ENCODE assay signal across 8 mouse cellular contexts in the genomic region with DNA sequence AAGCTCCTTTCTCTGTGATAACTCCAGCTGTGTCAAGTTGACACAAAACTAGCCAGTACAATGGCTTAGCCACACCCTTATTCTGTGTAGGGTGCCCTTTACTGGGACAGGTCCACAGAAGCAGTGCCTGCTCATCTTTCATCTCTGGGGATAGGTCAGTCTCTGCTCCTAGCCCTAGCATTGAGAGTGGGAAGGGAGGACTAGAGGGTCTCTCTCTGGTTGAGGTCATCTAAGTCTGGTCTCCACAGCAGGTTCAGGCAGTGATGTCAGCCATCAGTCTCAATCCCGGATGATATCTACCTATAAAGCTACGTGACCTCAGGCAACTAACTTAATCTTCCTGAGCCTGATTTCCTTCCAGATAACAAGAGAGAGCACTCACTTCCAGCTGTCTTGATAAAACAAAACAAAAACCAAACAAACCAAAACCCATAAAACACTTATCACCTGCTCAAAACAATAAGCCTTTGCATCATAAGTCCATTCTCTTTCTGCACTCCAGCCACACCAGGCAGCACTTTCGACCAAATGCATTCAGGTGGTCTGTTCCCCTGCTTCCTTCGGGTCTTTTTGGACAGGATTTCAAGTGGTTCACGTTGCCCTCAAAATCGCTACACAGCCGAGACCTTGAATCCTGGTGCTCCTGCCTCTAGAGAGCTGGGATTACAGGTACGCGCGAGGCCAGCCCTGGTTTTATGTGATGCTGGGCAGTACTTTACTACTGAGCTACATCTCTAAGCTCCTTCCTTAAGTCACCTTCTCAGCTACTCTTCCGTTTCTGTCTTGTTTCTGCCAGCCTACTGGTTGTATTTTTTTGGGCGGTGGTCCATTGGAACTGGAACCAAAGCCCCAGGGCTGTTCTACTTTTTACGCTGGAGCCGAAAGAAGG. TPM values are rescaled to one million over a fixed set of nuclear protein-coding genes. Genes with fewer than 3 reads are reported as not detected.
DNase-seq lines count a peak whose midpoint lies in the region; ATAC-seq and TF ChIP-seq lines count a peak whose summit lies in the region.

No protein-coding gene starts in this region.

- H3K27ac ChIP-seq in lung, embryonic 14.5 days (ENCODE audit: low read depth) = peak overlapping the region; percentile 83
- H3K27ac ChIP-seq in embryonic facial prominence, embryonic 11.5 days (replicated peaks; ENCODE audit: low read depth, low read length) = peak overlapping the region; percentile 5
- H3K27ac ChIP-seq in intestine, embryonic 15.5 days = peak overlapping the region; percentile 92
- peak overlapping the region; percentile 82 for H3K27ac ChIP-seq in neural tube, embryonic 13.5 days (replicated peaks)

- WGBS in lung, embryonic 14.5 days = 7% methylated on average over 14 of the region's 14 CpGs
- 8% methylated on average over 14 of the region's 14 CpGs for WGBS in embryonic facial prominence, embryonic 11.5 days
- 5% methylated on average over 14 of the region's 14 CpGs for WGBS in intestine, embryonic 15.5 days
- 10% methylated on average over 14 of the region's 14 CpGs for WGBS in neural tube, embryonic 13.5 days

- peaks cover 5% of the 10 kb centered on the region; the same call in 1 of the 2 replicates for H3K36me3 ChIP-seq in lung, embryonic 14.5 days (ENCODE audit: insufficient read depth)
- peaks cover 2% of the 10 kb centered on the region; the same call in 1 of the 2 replicates for H3K36me3 ChIP-seq in embryonic facial prominence, embryonic 11.5 days (replicated peaks; ENCODE audit: control insufficient read depth, insufficient read depth, low read depth, low read length)
- H3K36me3 ChIP-seq in intestine, embryonic 15.5 days = peaks cover 8% of the 10 kb centered on the region; the same call in 1 of the 2 replicates
- H3K36me3 ChIP-seq in neural tube, embryonic 13.5 days = peaks cover 6% of the 10 kb centered on the region

- peaks cover 16% of the 10 kb centered on the region for H3K4me1 ChIP-seq in lung, embryonic 14.5 days (ENCODE audit: insufficient read depth)
- peaks cover 3% of the 10 kb centered on the region for H3K4me1 ChIP-seq in embryonic facial prominence, embryonic 11.5 days (ENCODE audit: control insufficient read depth, insufficient read depth, low read length)
- peaks cover 19% of the 10 kb centered on the region for H3K4me1 ChIP-seq in intestine, embryonic 15.5 days (replicated peaks)
- H3K4me1 ChIP-seq in neural tube, embryonic 13.5 days (replicated peaks) = peaks cover 16% of the 10 kb centered on the region

- TF ChIP-seq CTCF in lung, embryonic 14.5 days (IDR thresholded peaks at IDR 0.05; ENCODE audit: low read depth) = no peak

- peak overlapping the region; percentile 63 for H3K4me2 ChIP-seq in lung, embryonic 14.5 days
- H3K4me2 ChIP-seq in embryonic facial prominence, embryonic 11.5 days (ENCODE audit: low read depth, low read length) = peak overlapping the region; percentile 36
- H3K4me2 ChIP-seq in intestine, embryonic 15.5 days (replicated peaks) = peak overlapping the region; percentile 77
- H3K4me2 ChIP-seq in neural tube, embryonic 13.5 days = peak overlapping the region; percentile 66

- DNase-seq in lung, embryonic 14.5 days = no peak
- DNase-seq in lung, postnatal 4 days = no peak
- DNase-seq in embryonic facial prominence, embryonic 11.5 days (ENCODE audit: low spot score) = no peak
- DNase-seq in left cerebral cortex, adult 11 months (ENCODE audit: low spot score) = no peak
- no peak for DNase-seq in gastrocnemius, postnatal 10 days
- DNase-seq in testis, postnatal 10 days (ENCODE audit: low spot score) = no peak

- peak overlapping the region; percentile 35 for H3K4me3 ChIP-seq in lung, embryonic 14.5 days (ENCODE audit: low read depth, low read length)
- peak overlapping the region; percentile 27 for H3K4me3 ChIP-seq in embryonic facial prominence, embryonic 11.5 days (ENCODE audit: low read depth, low read length)
- peak overlapping the region; percentile 39 for H3K4me3 ChIP-seq in intestine, embryonic 15.5 days (replicated peaks)
- peak overlapping the region; percentile 50 for H3K4me3 ChIP-seq in neural tube, embryonic 13.5 days

- peak overlapping the region; percentile 55 for H3K9ac ChIP-seq in lung, embryonic 14.5 days
- H3K9ac ChIP-seq in embryonic facial prominence, embryonic 11.5 days (replicated peaks; ENCODE audit: low read length) = peak overlapping the region; percentile 29
- H3K9ac ChIP-seq in intestine, embryonic 15.5 days = peak overlapping the region; percentile 44
- peak overlapping the region; percentile 70 for H3K9ac ChIP-seq in neural tube, embryonic 13.5 days

- H3K27me3 ChIP-seq in lung, embryonic 14.5 days (ENCODE audit: insufficient read depth, low read length) = no peaks in the 10 kb centered on the region
- no peaks in the 10 kb centered on the region for H3K27me3 ChIP-seq in embryonic facial prominence, embryonic 11.5 days (ENCODE audit: control insufficient read depth, insufficient read depth, low read length)
- no peaks in the 10 kb centered on the region for H3K27me3 ChIP-seq in intestine, embryonic 15.5 days (replicated peaks)
- H3K27me3 ChIP-seq in neural tube, embryonic 13.5 days = no peaks in the 10 kb centered on the region

- peak; percentile 45; the same call in 1 of the 2 replicates for ATAC-seq in lung, embryonic 14.5 days (ENCODE audit: insufficient read depth)
- ATAC-seq in embryonic facial prominence, embryonic 11.5 days (replicated peaks; ENCODE audit: insufficient number of reproducible peaks, low FRiP score, low TSS enrichment, low read depth) = peak; percentile 31
- peak; percentile 64 for ATAC-seq in intestine, embryonic 15.5 days
- ATAC-seq in neural tube, embryonic 13.5 days (ENCODE audit: low read depth) = peak; percentile 54

- no peaks in the 10 kb centered on the region for H3K9me3 ChIP-seq in lung, embryonic 14.5 days (ENCODE audit: low read depth, low read length)
- H3K9me3 ChIP-seq in embryonic facial prominence, embryonic 11.5 days (replicated peaks; ENCODE audit: control insufficient read depth, low read length) = no peaks in the 10 kb centered on the region
- H3K9me3 ChIP-seq in intestine, embryonic 15.5 days = no peaks in the 10 kb centered on the region
- no peaks in the 10 kb centered on the region for H3K9me3 ChIP-seq in neural tube, embryonic 13.5 days

RNA-seq across cellular contexts. Expression of a gene that starts 8.6 kb away (rescaled TPM):
- 24.4 and 29.2 TPM in 2 replicates for polyA plus RNA-seq in lung, embryonic 14.5 days (2014; fragmentation: Nextera tagmentation; extraction: Ambion mirVana)
- polyA plus RNA-seq in embryonic facial prominence, embryonic 11.5 days (2014; fragmentation: Nextera tagmentation; extraction: Ambion mirVana) = 19.9 and 21.2 TPM in 2 replicates
- 21.4 and 23.5 TPM in 2 replicates for polyA plus RNA-seq in intestine, embryonic 15.5 days (2015; fragmentation: Nextera tagmentation; extraction: Ambion mirVana)
- polyA plus RNA-seq in neural tube, embryonic 13.5 days (2015; fragmentation: Nextera tagmentation; extraction: Ambion mirVana) = 22.2 and 28.8 TPM in 2 replicates
- 10 to 100 TPM; 22.2 to 32.3 TPM for total RNA-seq in gastrocnemius, postnatal 10 days (2021)

RNA-seq across cellular contexts. Expression of a gene that starts 26.2 kb away (rescaled TPM):
- 23.0 and 24.1 TPM in 2 replicates for polyA plus RNA-seq in lung, embryonic 14.5 days (2014; fragmentation: Nextera tagmentation; extraction: Ambion mirVana)
- 27.2 and 28.6 TPM in 2 replicates for polyA plus RNA-seq in embryonic facial prominence, embryonic 11.5 days (2014; fragmentation: Nextera tagmentation; extraction: Ambion mirVana)
- polyA plus RNA-seq in intestine, embryonic 15.5 days (2015; fragmentation: Nextera tagmentation; extraction: Ambion mirVana) = 27.9 and 28.8 TPM in 2 replicates
- polyA plus RNA-seq in neural tube, embryonic 13.5 days (2015; fragmentation: Nextera tagmentation; extraction: Ambion mirVana) = 10.2 TPM in 2 replicates
- total RNA-seq in gastrocnemius, postnatal 10 days (2021) = 1 to 10 TPM; 6.6 to 6.9 TPM

RNA-seq across cellular contexts. Expression of a gene that starts 38.9 kb away (rescaled TPM):
- polyA plus RNA-seq in lung, embryonic 14.5 days (2014; fragmentation: Nextera tagmentation; extraction: Ambion mirVana) = 81.9 and 86.3 TPM in 2 replicates
- 103 and 105 TPM in 2 replicates for polyA plus RNA-seq in embryonic facial prominence, embryonic 11.5 days (2014; fragmentation: Nextera tagmentation; extraction: Ambion mirVana)
- polyA plus RNA-seq in intestine, embryonic 15.5 days (2015; fragmentation: Nextera tagmentation; extraction: Ambion mirVana) = 74.5 and 84.3 TPM in 2 replicates
- polyA plus RNA-seq in neural tube, embryonic 13.5 days (2015; fragmentation: Nextera tagmentation; extraction: Ambion mirVana) = 152 and 169 TPM in 2 replicates
- 10 to 100 TPM; 79.3 to 82.7 TPM for total RNA-seq in gastrocnemius, postnatal 10 days (2021)

RNA-seq across cellular contexts. Expression of a gene that starts 44.3 kb away (rescaled TPM):
- 18.4 and 20.7 TPM in 2 replicates for polyA plus RNA-seq in lung, embryonic 14.5 days (2014; fragmentation: Nextera tagmentation; extraction: Ambion mirVana)
- polyA plus RNA-seq in embryonic facial prominence, embryonic 11.5 days (2014; fragmentation: Nextera tagmentation; extraction: Ambion mirVana) = 26.6 and 32.7 TPM in 2 replicates
- polyA plus RNA-seq in intestine, embryonic 15.5 days (2015; fragmentation: Nextera tagmentation; extraction: Ambion mirVana) = 7.7 and 11.5 TPM in 2 replicates
- 28.9 and 31.8 TPM in 2 replicates for polyA plus RNA-seq in neural tube, embryonic 13.5 days (2015; fragmentation: Nextera tagmentation; extraction: Ambion mirVana)
- 1,000 to 10,000 TPM; 1,275 to 1,445 TPM for total RNA-seq in gastrocnemius, postnatal 10 days (2021)

RNA-seq across cellular contexts. Expression of a gene that starts 53.9 kb away (rescaled TPM):
- 23.1 and 23.5 TPM in 2 replicates for polyA plus RNA-seq in lung, embryonic 14.5 days (2014; fragmentation: Nextera tagmentation; extraction: Ambion mirVana)
- 10.9 and 14.1 TPM in 2 replicates for polyA plus RNA-seq in embryonic facial prominence, embryonic 11.5 days (2014; fragmentation: Nextera tagmentation; extraction: Ambion mirVana)
- polyA plus RNA-seq in intestine, embryonic 15.5 days (2015; fragmentation: Nextera tagmentation; extraction: Ambion mirVana) = 14.1 and 15.1 TPM in 2 replicates
- polyA plus RNA-seq in neural tube, embryonic 13.5 days (2015; fragmentation: Nextera tagmentation; extraction: Ambion mirVana) = 6.7 TPM in 2 replicates
- total RNA-seq in gastrocnemius, postnatal 10 days (2021) = 10 to 100 TPM in 1 of 2 experiments, 1 to 10 TPM in 1; 9.7 to 13.0 TPM

Comparison
In these comparisons a context has a peak if more than half of its experiments do, and no peak if none do; other contexts are left out.
1. H3K27ac ChIP-seq: peak in every context shown above with its lines; median percentile 92 in intestine, embryonic 15.5 days; 83 in lung, embryonic 14.5 days; 82 in neural tube, embryonic 13.5 days; 5 in embryonic facial prominence, embryonic 11.5 days.